Mouse (Mus musculus): ENCODE data around the gene Nkain1.

DNA sequence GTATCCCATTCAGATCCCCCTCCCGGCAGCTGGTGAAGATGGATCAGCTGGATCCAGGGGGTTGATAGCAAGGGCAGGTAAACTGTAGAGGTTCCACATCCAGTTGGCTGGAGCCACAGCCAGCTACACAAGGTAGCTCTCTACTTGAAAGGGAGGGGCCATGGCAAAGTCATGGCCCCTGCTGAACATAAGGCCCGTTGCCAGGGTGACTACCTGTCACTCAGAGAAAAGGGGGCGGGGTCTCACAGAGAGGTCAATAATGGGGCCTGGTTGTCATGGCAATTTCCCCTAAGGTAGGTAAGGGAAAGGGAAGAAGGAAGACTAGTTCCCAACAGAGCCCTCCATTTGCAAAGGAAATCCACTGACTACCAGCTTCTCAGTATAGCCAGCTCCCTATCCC is 14.8 kb downstream of the Nkain1 start:
- TF ChIP-seq CTCF (IDR thresholded peaks at IDR 0.05; ENCODE audit: low read depth, low read length) (no peak), POLR2AphosphoS5 (IDR thresholded peaks at IDR 0.05; ENCODE audit: insufficient replicate concordance, low read depth, low read length) (no peak), TAL1 (conservative IDR thresholded peaks at IDR 0.05; ENCODE audit: low read depth, low read length) (no peak), GATA1 (IDR thresholded peaks at IDR 0.05; ENCODE audit: borderline replicate concordance, low read length) (no peak)

Measured in G1E (cell line).